Mouse (Mus musculus): ENCODE measurements around the gene Heatr9. TPM values are rescaled to one million over a fixed set of nuclear protein-coding genes. Genes with fewer than 3 reads are reported as not detected.
A peak's percentile ranks its signal among the peaks of the same experiment; 100 is the strongest.

Heatr9 gene
- polyA plus RNA-seq, 1 experiment: 0.21 TPM

GRCm38 (mm10) chr11:83550186-83550632 lies 28.2 kb upstream of the Heatr9 start:
- Histone ChIP-seq H3K4me1 (ENCODE audit: control insufficient read depth, insufficient read depth, insufficient read length) (peaks cover 7% of the 10 kb centered on the region; the same call in 1 of the 2 replicates), H3K27ac (ENCODE audit: insufficient read depth, low read length) (no peak overlapping the region), H3K27me3 (ENCODE audit: control insufficient read depth, insufficient read depth, low read length) (no peaks in the 10 kb centered on the region), H3K36me3 (ENCODE audit: control insufficient read depth, insufficient read depth, low read length) (no peaks in the 10 kb centered on the region), H3K4me3 (ENCODE audit: extremely low read depth, insufficient read depth, insufficient read length) (no peak overlapping the region)
- no peak for TF ChIP-seq POLR2A (IDR thresholded peaks at IDR 0.05; ENCODE audit: low read depth, low read length)
- DNase-seq (ENCODE audit: low read depth in 1 of 2, low spot score in 2 of 2): no peak
- 7% methylated on average over 5 of the region's 5 CpGs for WGBS

- TF ChIP-seq POLR2A (IDR thresholded peaks at IDR 0.05; ENCODE audit: low read depth, low read length) (no peak), CTCF (IDR thresholded peaks at IDR 0.05; ENCODE audit: extremely low read depth, insufficient read depth, insufficient read length, insufficient replicate concordance) (no peak)
- H3K36me3 ChIP-seq (ENCODE audit: control insufficient read depth, insufficient read depth, low read length): no peaks in the 10 kb centered on the region
- no peak overlapping the region for H3K4me3 ChIP-seq (ENCODE audit: extremely low read depth, insufficient read depth, insufficient read length)
- no peak overlapping the region for H3K27ac ChIP-seq (ENCODE audit: insufficient read depth, low read length)
- DNase-seq (ENCODE audit: low read depth in 1 of 2, low spot score in 2 of 2): no peak
- H3K27me3 ChIP-seq (ENCODE audit: control insufficient read depth, insufficient read depth, low read length): no peaks in the 10 kb centered on the region
- H3K4me1 ChIP-seq (ENCODE audit: control insufficient read depth, insufficient read depth, insufficient read length): peaks cover 2% of the 10 kb centered on the region; the same call in 1 of the 2 replicates
- WGBS: 42% methylated on average over 3 of the region's 3 CpGs
Measured at GRCm38 (mm10) chr11:83544214-83544613, 22.2 kb upstream of the Heatr9 start.

- Histone ChIP-seq H3K4me3 (ENCODE audit: extremely low read depth, insufficient read depth, insufficient read length) (no peak overlapping the region), H3K4me1 (ENCODE audit: control insufficient read depth, insufficient read depth, insufficient read length) (peaks cover 2% of the 10 kb centered on the region; the same call in 1 of the 2 replicates), H3K27ac (ENCODE audit: insufficient read depth, low read length) (no peak overlapping the region; the same call in 1 of the 2 replicates), H3K27me3 (ENCODE audit: control insufficient read depth, insufficient read depth, low read length) (no peaks in the 10 kb centered on the region), H3K36me3 (ENCODE audit: control insufficient read depth, insufficient read depth, low read length) (no peaks in the 10 kb centered on the region)
- TF ChIP-seq POLR2A (IDR thresholded peaks at IDR 0.05; ENCODE audit: low read depth, low read length) (no peak), CTCF (IDR thresholded peaks at IDR 0.05; ENCODE audit: extremely low read depth, insufficient read depth, insufficient read length, insufficient replicate concordance) (no peak)
- no peak for DNase-seq (ENCODE audit: low read depth in 1 of 2, low spot score in 2 of 2)
- WGBS: 83% methylated on average over 3 of the region's 3 CpGs
Measured at GRCm38 (mm10) chr11:83541415-83541814, 19.4 kb upstream of the Heatr9 start.

GRCm38 (mm10) chr11:83540931-83541330 lies 19.0 kb upstream of the Heatr9 start:
- Histone ChIP-seq H3K27ac (ENCODE audit: insufficient read depth, low read length) (no peak overlapping the region; the same call in 1 of the 2 replicates), H3K4me3 (ENCODE audit: extremely low read depth, insufficient read depth, insufficient read length) (no peak overlapping the region), H3K4me1 (ENCODE audit: control insufficient read depth, insufficient read depth, insufficient read length) (peaks cover 2% of the 10 kb centered on the region; the same call in 1 of the 2 replicates), H3K27me3 (ENCODE audit: control insufficient read depth, insufficient read depth, low read length) (no peaks in the 10 kb centered on the region), H3K36me3 (ENCODE audit: control insufficient read depth, insufficient read depth, low read length) (no peaks in the 10 kb centered on the region)
- WGBS: 87% methylated on average over 2 of the region's 2 CpGs
- TF ChIP-seq POLR2A (IDR thresholded peaks at IDR 0.05; ENCODE audit: low read depth, low read length): no peak
- no peak for TF ChIP-seq CTCF (IDR thresholded peaks at IDR 0.05; ENCODE audit: extremely low read depth, insufficient read depth, insufficient read length, insufficient replicate concordance)
- no peak for DNase-seq (ENCODE audit: low read depth in 1 of 2, low spot score in 2 of 2)

- Histone ChIP-seq H3K4me3 (ENCODE audit: extremely low read depth, insufficient read depth, insufficient read length) (no peak overlapping the region), H3K4me1 (ENCODE audit: control insufficient read depth, insufficient read depth, insufficient read length) (peaks cover 4% of the 10 kb centered on the region; the same call in 1 of the 2 replicates), H3K27me3 (ENCODE audit: control insufficient read depth, insufficient read depth, low read length) (no peaks in the 10 kb centered on the region), H3K27ac (ENCODE audit: insufficient read depth, low read length) (no peak overlapping the region), H3K36me3 (ENCODE audit: control insufficient read depth, insufficient read depth, low read length) (no peaks in the 10 kb centered on the region)
- TF ChIP-seq POLR2A (IDR thresholded peaks at IDR 0.05; ENCODE audit: low read depth, low read length) (no peak), CTCF (IDR thresholded peaks at IDR 0.05; ENCODE audit: extremely low read depth, insufficient read depth, insufficient read length, insufficient replicate concordance) (no peak)
- WGBS: 66% methylated on average over 3 of the region's 3 CpGs
- no peak for DNase-seq (ENCODE audit: low read depth in 1 of 2, low spot score in 2 of 2)
Measured at GRCm38 (mm10) chr11:83538705-83539314, 16.8 kb upstream of the Heatr9 start.

- Histone ChIP-seq H3K27ac (ENCODE audit: insufficient read depth, low read length) (peak overlapping the region; percentile 46), H3K4me3 (ENCODE audit: extremely low read depth, insufficient read depth, insufficient read length) (no peak overlapping the region), H3K4me1 (ENCODE audit: control insufficient read depth, insufficient read depth, insufficient read length) (peaks cover 4% of the 10 kb centered on the region; the same call in 1 of the 2 replicates), H3K27me3 (ENCODE audit: control insufficient read depth, insufficient read depth, low read length) (no peaks in the 10 kb centered on the region), H3K36me3 (ENCODE audit: control insufficient read depth, insufficient read depth, low read length) (no peaks in the 10 kb centered on the region)
- no peak for DNase-seq (ENCODE audit: low read depth in 1 of 2, low spot score in 2 of 2)
- TF ChIP-seq POLR2A (IDR thresholded peaks at IDR 0.05; ENCODE audit: low read depth, low read length) (no peak), CTCF (IDR thresholded peaks at IDR 0.05; ENCODE audit: extremely low read depth, insufficient read depth, insufficient read length, insufficient replicate concordance) (no peak)
- WGBS: 65% methylated on average over 3 of the region's 3 CpGs
Measured at GRCm38 (mm10) chr11:83536831-83537230, 14.9 kb upstream of the Heatr9 start.

Measured in spleen, adult 2 months (tissue).